Mouse (Mus musculus): ENCODE data around the gene Tnxb. TPM values are rescaled to one million over a fixed set of nuclear protein-coding genes. Genes with fewer than 3 reads are reported as not detected.

Tnxb gene
- 2.2 and 2.7 TPM in 2 replicates for polyA plus RNA-seq (2014; fragmentation: Nextera tagmentation; extraction: Ambion mirVana)

- no peaks in the 10 kb centered on the region for H3K9me3 ChIP-seq (ENCODE audit: control insufficient read depth, low read length)
- DNase-seq (ENCODE audit: low spot score) (no peak), ATAC-seq (replicated peaks; ENCODE audit: low FRiP score, low TSS enrichment, low read depth) (no peak)
- peak within 1 kb of the TSS; percentile 34 for H3K4me3 ChIP-seq (ENCODE audit: low read depth, low read length)
- H3K27ac ChIP-seq (ENCODE audit: low read depth), result no peak within 1 kb of the TSS
- 55% methylated on average over 7 of the region's 7 CpGs for WGBS
- H3K4me2 ChIP-seq (ENCODE audit: low read length), result peak within 1 kb of the TSS; percentile 61
- peak within 1 kb of the TSS; percentile 37 for H3K9ac ChIP-seq (ENCODE audit: low read length)
- no peaks in the 10 kb centered on the region for H3K36me3 ChIP-seq (ENCODE audit: control insufficient read depth, insufficient read depth, low read length)
- peaks cover 18% of the 10 kb centered on the region for H3K4me1 ChIP-seq (replicated peaks; ENCODE audit: control insufficient read depth, insufficient read depth, low read length)
- peaks cover 38% of the 10 kb centered on the region for H3K27me3 ChIP-seq (replicated peaks; ENCODE audit: control insufficient read depth, insufficient read depth, low read length)
Observed at GRCm38 (mm10) chr17:34670235-34670634, at the start of gene Tnxb. Gene Tnxb, plus strand, starts transcription at chr17:34670535.

DNA sequence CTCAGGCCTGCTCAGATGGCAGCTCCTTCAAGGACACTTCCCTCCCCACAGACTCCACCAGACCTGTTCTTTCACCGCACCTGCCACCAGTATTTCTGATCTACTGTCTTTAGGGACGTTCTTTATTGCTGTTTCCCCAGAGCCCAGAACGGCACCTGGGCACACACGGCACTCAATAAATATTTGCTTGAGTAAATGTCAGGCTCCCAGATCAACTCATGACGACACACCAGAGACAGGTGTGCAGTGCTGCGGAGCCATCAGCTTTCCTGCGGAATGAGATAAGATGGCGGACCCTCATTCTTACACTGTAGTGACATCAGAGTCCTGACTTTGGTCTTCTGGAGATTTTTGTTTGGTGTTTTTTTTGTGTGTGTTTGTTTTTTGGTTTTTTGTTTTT, 49.3 kb upstream of the Tnxb start:
- Histone ChIP-seq H3K4me1 (replicated peaks; ENCODE audit: control insufficient read depth, insufficient read depth, low read length) (peaks cover under 1% of the 10 kb centered on the region; the same call in 1 of the 2 replicates), H3K27me3 (replicated peaks; ENCODE audit: control insufficient read depth, insufficient read depth, low read length) (no peaks in the 10 kb centered on the region), H3K9me3 (ENCODE audit: control insufficient read depth, low read length) (no peaks in the 10 kb centered on the region), H3K4me2 (ENCODE audit: low read length) (no peak overlapping the region), H3K4me3 (ENCODE audit: low read depth, low read length) (no peak overlapping the region), H3K9ac (ENCODE audit: low read length) (no peak overlapping the region), H3K27ac (ENCODE audit: low read depth) (no peak overlapping the region), H3K36me3 (ENCODE audit: control insufficient read depth, insufficient read depth, low read length) (peaks cover 55% of the 10 kb centered on the region)
- ATAC-seq (replicated peaks; ENCODE audit: low FRiP score, low TSS enrichment, low read depth), result no peak
- WGBS, result 80% methylated on average over 8 of the region's 8 CpGs
- DNase-seq (ENCODE audit: low spot score), result no peak

- H3K9ac ChIP-seq (ENCODE audit: low read length), result no peak overlapping the region
- H3K9me3 ChIP-seq (ENCODE audit: control insufficient read depth, low read length), result no peaks in the 10 kb centered on the region
- DNase-seq (ENCODE audit: low spot score), result no peak
- ATAC-seq (replicated peaks; ENCODE audit: low FRiP score, low TSS enrichment, low read depth), result no peak
- WGBS, result 81% methylated on average over 9 of the region's 9 CpGs
- no peak overlapping the region for H3K4me2 ChIP-seq (ENCODE audit: low read length)
- no peak overlapping the region for H3K27ac ChIP-seq (ENCODE audit: low read depth)
- H3K36me3 ChIP-seq (ENCODE audit: control insufficient read depth, insufficient read depth, low read length), result peaks cover 43% of the 10 kb centered on the region
- H3K4me3 ChIP-seq (ENCODE audit: low read depth, low read length), result no peak overlapping the region
- H3K4me1 ChIP-seq (replicated peaks; ENCODE audit: control insufficient read depth, insufficient read depth, low read length), result peaks cover 8% of the 10 kb centered on the region
- no peaks in the 10 kb centered on the region for H3K27me3 ChIP-seq (replicated peaks; ENCODE audit: control insufficient read depth, insufficient read depth, low read length)
Observed at GRCm38 (mm10) chr17:34623161-34623560, 47.2 kb upstream of the Tnxb start.

- H3K4me1 ChIP-seq (replicated peaks; ENCODE audit: control insufficient read depth, insufficient read depth, low read length), result peaks cover 25% of the 10 kb centered on the region
- H3K9me3 ChIP-seq (ENCODE audit: control insufficient read depth, low read length), result no peaks in the 10 kb centered on the region
- no peak overlapping the region for H3K4me3 ChIP-seq (ENCODE audit: low read depth, low read length)
- no peak overlapping the region for H3K27ac ChIP-seq (ENCODE audit: low read depth)
- H3K9ac ChIP-seq (ENCODE audit: low read length), result no peak overlapping the region
- H3K4me2 ChIP-seq (ENCODE audit: low read length), result no peak overlapping the region
- DNase-seq (ENCODE audit: low spot score) (no peak), ATAC-seq (replicated peaks; ENCODE audit: low FRiP score, low TSS enrichment, low read depth) (no peak)
- 87% methylated on average over 3 of the region's 3 CpGs for WGBS
- H3K36me3 ChIP-seq (ENCODE audit: control insufficient read depth, insufficient read depth, low read length), result peaks cover 35% of the 10 kb centered on the region
- H3K27me3 ChIP-seq (replicated peaks; ENCODE audit: control insufficient read depth, insufficient read depth, low read length), result peaks cover 7% of the 10 kb centered on the region
Observed at GRCm38 (mm10) chr17:34624981-34625380, 45.4 kb upstream of the Tnxb start.

GRCm38 (mm10) chr17:34626062-34626772, 44.1 kb upstream of the Tnxb start:
- 51% methylated on average over 16 of the region's 16 CpGs for WGBS
- Histone ChIP-seq H3K4me1 (replicated peaks; ENCODE audit: control insufficient read depth, insufficient read depth, low read length) (peaks cover 34% of the 10 kb centered on the region), H3K36me3 (ENCODE audit: control insufficient read depth, insufficient read depth, low read length) (peaks cover 27% of the 10 kb centered on the region), H3K4me3 (ENCODE audit: low read depth, low read length) (peak overlapping the region; percentile 71), H3K27ac (ENCODE audit: low read depth) (peak overlapping the region; percentile 95), H3K4me2 (ENCODE audit: low read length) (peak overlapping the region; percentile 76), H3K9me3 (ENCODE audit: control insufficient read depth, low read length) (no peaks in the 10 kb centered on the region), H3K9ac (ENCODE audit: low read length) (peak overlapping the region; percentile 51), H3K27me3 (replicated peaks; ENCODE audit: control insufficient read depth, insufficient read depth, low read length) (peaks cover 20% of the 10 kb centered on the region)
- DNase-seq (ENCODE audit: low spot score), result no peak
- no peak for ATAC-seq (replicated peaks; ENCODE audit: low FRiP score, low TSS enrichment, low read depth)

DNA sequence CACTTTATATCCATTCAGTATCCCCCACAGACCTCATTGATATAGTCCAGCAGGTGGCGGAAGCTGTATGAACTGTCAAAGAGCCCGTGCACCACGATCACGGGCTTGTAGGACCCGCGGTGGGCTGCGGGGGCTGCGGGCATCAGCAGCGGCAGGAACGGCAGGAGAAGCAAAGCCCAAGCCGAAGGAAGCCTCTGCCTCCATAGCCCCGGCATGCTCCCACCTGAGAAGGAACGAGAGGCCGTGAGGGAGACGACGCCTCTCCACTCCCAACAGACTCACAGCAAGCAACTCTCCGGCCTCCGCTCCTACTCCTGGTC, 43.6 kb upstream of the Tnxb start:
- Histone ChIP-seq H3K4me2 (ENCODE audit: low read length) (peak overlapping the region; percentile 76), H3K36me3 (ENCODE audit: control insufficient read depth, insufficient read depth, low read length) (peaks cover 25% of the 10 kb centered on the region), H3K9me3 (ENCODE audit: control insufficient read depth, low read length) (no peaks in the 10 kb centered on the region), H3K4me3 (ENCODE audit: low read depth, low read length) (peak overlapping the region; percentile 71), H3K4me1 (replicated peaks; ENCODE audit: control insufficient read depth, insufficient read depth, low read length) (peaks cover 39% of the 10 kb centered on the region), H3K27ac (ENCODE audit: low read depth) (peak overlapping the region; percentile 95), H3K27me3 (replicated peaks; ENCODE audit: control insufficient read depth, insufficient read depth, low read length) (peaks cover 25% of the 10 kb centered on the region), H3K9ac (ENCODE audit: low read length) (peak overlapping the region; percentile 51)
- peak; percentile 43; the same call in 1 of the 2 replicates for ATAC-seq (replicated peaks; ENCODE audit: low FRiP score, low TSS enrichment, low read depth)
- WGBS, result under 1% methylated on average over 18 of the region's 18 CpGs
- DNase-seq (ENCODE audit: low spot score), result no peak

DNA sequence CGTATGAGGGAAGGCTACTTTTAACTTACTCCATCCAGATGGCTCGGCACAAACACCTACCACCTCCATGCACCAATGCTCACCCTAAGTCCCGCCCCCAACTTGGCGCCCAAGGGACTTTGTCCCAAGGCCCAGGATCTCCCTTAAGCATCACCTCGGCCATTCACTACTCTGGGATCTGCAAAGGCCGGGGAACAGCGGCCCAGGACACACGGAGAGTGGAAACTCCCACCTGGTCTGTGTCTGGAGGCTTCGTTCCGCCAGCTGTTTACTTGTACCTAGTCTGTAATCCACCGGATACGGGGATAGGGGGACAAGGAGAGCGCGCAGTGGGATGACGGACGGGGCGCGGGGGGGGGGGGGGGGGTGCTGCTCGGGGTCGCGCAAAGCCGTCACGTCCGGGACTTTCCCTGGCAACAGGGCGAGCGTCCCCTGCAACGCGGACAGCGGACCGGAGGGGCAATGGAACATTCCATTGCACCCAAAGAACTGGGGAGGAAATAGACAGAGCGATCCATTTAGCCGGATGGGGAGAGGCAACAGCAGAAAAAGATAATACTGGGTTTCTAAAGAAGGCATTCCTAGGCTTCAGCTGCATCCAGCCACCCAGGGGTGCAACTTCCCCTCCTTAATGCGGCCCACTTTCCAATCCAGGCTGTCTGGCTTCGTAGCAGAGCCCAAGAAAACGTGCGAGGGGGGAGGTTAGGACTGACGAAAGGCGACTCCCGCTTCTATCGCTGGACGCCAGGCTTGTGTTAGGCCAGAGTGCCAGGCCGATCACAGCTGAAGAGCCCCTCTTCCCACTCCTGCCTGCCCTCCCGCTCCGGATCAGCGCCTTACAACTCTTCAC, 43.0 kb upstream of the Tnxb start:
- Histone ChIP-seq H3K4me2 (ENCODE audit: low read length) (peak overlapping the region; percentile 76), H3K9ac (ENCODE audit: low read length) (peak overlapping the region; percentile 70), H3K27me3 (replicated peaks; ENCODE audit: control insufficient read depth, insufficient read depth, low read length) (peaks cover 31% of the 10 kb centered on the region), H3K27ac (ENCODE audit: low read depth) (peak overlapping the region; percentile 95), H3K36me3 (ENCODE audit: control insufficient read depth, insufficient read depth, low read length) (peaks cover 19% of the 10 kb centered on the region), H3K4me1 (replicated peaks; ENCODE audit: control insufficient read depth, insufficient read depth, low read length) (peaks cover 45% of the 10 kb centered on the region), H3K4me3 (ENCODE audit: low read depth, low read length) (peak overlapping the region; percentile 71), H3K9me3 (ENCODE audit: control insufficient read depth, low read length) (no peaks in the 10 kb centered on the region)
- DNase-seq (ENCODE audit: low spot score) (peak; percentile 93), ATAC-seq (replicated peaks; ENCODE audit: low FRiP score, low TSS enrichment, low read depth) (peak; percentile 73)
- WGBS, result under 1% methylated on average over 41 of the region's 45 CpGs

GRCm38 (mm10) chr17:34627943-34628643, 42.2 kb upstream of the Tnxb start, which contains the start of gene Ppt2:
Gene Ppt2, minus strand, starts transcription at chr17:34628510.
- DNase-seq (ENCODE audit: low spot score) (peak; percentile 85), ATAC-seq (replicated peaks; ENCODE audit: low FRiP score, low TSS enrichment, low read depth) (0 out of 2 replicates have a peak, but pooled peaks have one; percentile 12)
- peaks cover 11% of the 10 kb centered on the region for H3K36me3 ChIP-seq (ENCODE audit: control insufficient read depth, insufficient read depth, low read length)
- peak within 1 kb of the TSS; percentile 76 for H3K4me2 ChIP-seq (ENCODE audit: low read length)
- H3K9me3 ChIP-seq (ENCODE audit: control insufficient read depth, low read length), result no peaks in the 10 kb centered on the region
- H3K4me3 ChIP-seq (ENCODE audit: low read depth, low read length), result peak within 1 kb of the TSS; percentile 71
- 2% methylated on average over 29 of the region's 29 CpGs for WGBS
- H3K4me1 ChIP-seq (replicated peaks; ENCODE audit: control insufficient read depth, insufficient read depth, low read length), result peaks cover 45% of the 10 kb centered on the region
- H3K27me3 ChIP-seq (replicated peaks; ENCODE audit: control insufficient read depth, insufficient read depth, low read length), result peaks cover 36% of the 10 kb centered on the region
- peak within 1 kb of the TSS; percentile 95 for H3K27ac ChIP-seq (ENCODE audit: low read depth)
- peak within 1 kb of the TSS; percentile 70 for H3K9ac ChIP-seq (ENCODE audit: low read length)

Measured in intestine, embryonic 14.5 days (tissue).